Mouse (Mus musculus) bone marrow macrophage, adult 2 months (primary cell): ENCODE measurements around the gene Isoc2a. TPM values are rescaled to one million over a fixed set of nuclear protein-coding genes. Genes with fewer than 3 reads are reported as not detected.
"Not testable (repeated sequence)": the region's sequence is repeated elsewhere in the genome, so short reads cannot be mapped to it uniquely, and the experiment has no call there.

Source experiments
- H3K27ac ChIP-seq: 2 replicates; pipeline ENCODE4 v1.5.1; 2012; ENCODE audit warnings: low read depth, low read length; ENCODE audit not compliant: insufficient read depth
- H3K4me1 ChIP-seq: 2 replicates; pipeline ENCODE4 v1.6.1; 2012; ENCODE audit warnings: low read length; ENCODE audit not compliant: control insufficient read depth, insufficient read depth
- H3K4me3 ChIP-seq: 2 replicates; pipeline ENCODE4 v1.5.1; 2012; ENCODE audit warnings: mild to moderate bottlenecking, low read length, moderate library complexity; ENCODE audit not compliant: insufficient read depth
- CTCF ChIP-seq: IDR thresholded peaks from 2 replicates; pipeline ENCODE4 v1.5.1; 2012; ENCODE audit warnings: low read depth, mild to moderate bottlenecking, low read length, moderate library complexity
- POLR2A ChIP-seq: IDR thresholded peaks from 2 replicates; pipeline ENCODE4 v1.6.1; 2012; ENCODE audit warnings: mild to moderate bottlenecking, low read depth, low read length, borderline replicate concordance
- polyA plus RNA-seq: library from polyadenylated mRNA; stranded (reverse); fragments of >200 nt; gene quantifications from 2 replicates; pipeline ENCODE4 v1.2.4, GENCODE M21; 2012; ENCODE audit not compliant: missing spikeins, insufficient read depth, insufficient read length

Gene Isoc2a
- polyA plus RNA-seq, 1 experiment, result 15.5 TPM

DNA sequence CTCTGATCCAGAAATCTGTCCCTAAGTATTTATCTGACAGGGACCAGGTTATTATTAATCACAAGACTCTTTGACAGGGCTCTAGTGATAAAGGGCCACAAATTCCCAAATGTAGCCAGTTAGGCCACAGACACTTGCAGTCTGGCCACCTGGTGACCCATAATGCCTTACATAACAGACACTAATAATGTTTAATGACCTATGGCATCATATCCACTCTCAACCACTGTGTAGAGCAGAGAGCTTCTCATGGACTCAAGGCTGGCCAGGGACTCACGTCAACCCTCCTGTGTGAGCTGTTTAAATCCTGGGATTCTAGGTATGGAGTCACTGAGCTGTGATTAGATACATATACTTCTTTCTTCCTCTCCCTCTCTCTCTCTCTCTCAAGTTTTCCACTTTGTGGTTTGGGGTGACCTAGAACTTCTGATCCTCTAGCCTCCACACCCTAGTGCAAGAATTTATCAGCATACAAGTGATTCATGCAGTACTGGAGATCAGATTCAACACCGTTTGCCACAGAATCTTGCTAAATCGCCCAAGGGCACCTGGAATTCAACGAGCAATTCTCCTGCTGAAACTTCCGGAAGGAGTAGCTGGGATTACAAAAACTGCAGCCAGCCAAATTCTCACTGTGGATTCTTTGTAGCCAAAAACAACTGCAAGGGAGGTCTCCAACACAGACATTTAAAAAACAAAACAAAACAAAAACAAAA lies 12.7 kb upstream of the Isoc2a start:
- peaks cover 16% of the 10 kb centered on the region for H3K4me1 ChIP-seq
- TF ChIP-seq CTCF (no peak), POLR2A (no peak)
- H3K27ac ChIP-seq, result no peak overlapping the region
- no peak overlapping the region for H3K4me3 ChIP-seq

DNA sequence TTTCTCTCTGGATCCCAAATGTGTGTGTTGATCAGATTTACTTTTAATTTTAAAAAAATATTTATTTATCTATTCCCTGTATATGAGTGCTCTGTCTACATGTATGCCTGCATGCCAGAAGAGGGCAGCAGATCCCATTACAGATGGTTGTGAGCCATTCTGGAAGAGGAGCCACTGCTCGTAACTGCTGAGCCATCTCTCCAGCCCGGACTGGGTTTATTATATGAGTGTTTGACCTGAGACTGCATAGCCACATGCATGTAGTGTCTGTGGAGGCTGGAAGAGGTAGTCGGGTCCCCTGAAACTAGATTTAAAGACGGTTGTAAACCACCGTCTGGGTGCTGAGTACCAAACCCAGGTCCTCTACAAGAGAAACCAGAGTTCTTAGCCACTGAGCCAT lies 11.9 kb upstream of the Isoc2a start:
- Histone ChIP-seq H3K4me1 (peaks cover 16% of the 10 kb centered on the region), H3K27ac (peak overlapping the region; percentile 49; the same call in 1 of the 2 replicates), H3K4me3 (peak overlapping the region; percentile 78; the same call in 1 of the 2 replicates)
- TF ChIP-seq POLR2A, result no peak
- peak; percentile 23; the same call in 1 of the 2 replicates for TF ChIP-seq CTCF

GRCm38 (mm10) chr7:4865579-4866493 lies 11.1 kb upstream of the Isoc2a start:
- H3K27ac ChIP-seq, result peak overlapping the region; percentile 90
- peak overlapping the region; percentile 97 for H3K4me3 ChIP-seq
- peaks cover 16% of the 10 kb centered on the region for H3K4me1 ChIP-seq
- TF ChIP-seq CTCF (no peak), POLR2A (peak; percentile 87)

- peak overlapping the region; percentile 97 for H3K4me3 ChIP-seq
- peaks cover 16% of the 10 kb centered on the region for H3K4me1 ChIP-seq
- no peak for TF ChIP-seq POLR2A
- no peak for TF ChIP-seq CTCF
- H3K27ac ChIP-seq, result peak overlapping the region; percentile 90
Measured at GRCm38 (mm10) chr7:4866631-4867180, 10.2 kb upstream of the Isoc2a start.

DNA sequence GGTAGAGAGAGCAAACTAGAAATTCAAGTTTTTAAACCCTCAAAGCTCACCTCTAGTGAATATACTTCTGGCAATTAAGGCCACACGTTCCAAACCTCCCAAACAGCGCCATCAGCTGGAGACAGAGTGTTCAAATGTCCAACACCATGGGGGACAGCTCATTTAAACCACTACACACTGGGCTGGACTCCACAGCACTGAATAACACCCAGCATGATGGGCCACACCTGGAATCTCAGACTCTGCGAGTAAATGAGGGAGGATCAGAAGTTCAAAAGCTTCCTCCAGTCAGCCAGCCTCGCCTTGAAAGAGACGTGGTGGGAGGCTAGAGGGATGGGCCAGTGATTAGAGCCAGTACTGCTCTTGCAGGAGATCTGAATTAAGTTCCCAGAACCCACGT lies 6.8 kb upstream of the Isoc2a start, which contains the start of gene Isoc2b:
TSS of gene Isoc2b (minus strand) at position 126 of the 400 bp plus-strand sequence.
- H3K4me1 ChIP-seq, result peaks cover 4% of the 10 kb centered on the region; the same call in 1 of the 2 replicates
- no peak within 1 kb of the TSS for H3K4me3 ChIP-seq
- TF ChIP-seq CTCF (no peak), POLR2A (no peak)
- no peak within 1 kb of the TSS for H3K27ac ChIP-seq

DNA sequence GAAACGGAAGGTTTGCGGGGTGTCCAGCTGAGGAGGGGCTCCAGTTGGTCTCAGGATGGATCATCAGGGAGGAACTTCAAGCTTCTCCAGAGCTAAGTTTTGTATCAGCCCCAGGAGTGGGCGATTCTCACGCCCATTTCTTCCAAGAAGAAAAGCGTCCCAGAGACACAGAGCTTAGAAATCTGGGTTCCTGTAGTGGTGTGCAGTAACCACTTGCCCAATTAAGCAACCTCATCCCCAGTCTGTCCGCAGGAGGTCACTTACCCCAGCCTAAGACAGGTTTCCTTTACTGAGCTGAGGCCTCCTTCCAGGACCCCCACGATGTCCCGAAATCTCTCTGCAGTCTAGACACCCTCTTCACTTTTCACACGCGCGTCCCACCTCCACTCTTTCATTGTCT lies 273 bp downstream of the Isoc2a start:
- peak overlapping the region; percentile 71 for H3K4me3 ChIP-seq
- TF ChIP-seq POLR2A (no peak), CTCF (no peak)
- H3K27ac ChIP-seq, result peak overlapping the region; percentile 11; the same call in 1 of the 2 replicates

DNA sequence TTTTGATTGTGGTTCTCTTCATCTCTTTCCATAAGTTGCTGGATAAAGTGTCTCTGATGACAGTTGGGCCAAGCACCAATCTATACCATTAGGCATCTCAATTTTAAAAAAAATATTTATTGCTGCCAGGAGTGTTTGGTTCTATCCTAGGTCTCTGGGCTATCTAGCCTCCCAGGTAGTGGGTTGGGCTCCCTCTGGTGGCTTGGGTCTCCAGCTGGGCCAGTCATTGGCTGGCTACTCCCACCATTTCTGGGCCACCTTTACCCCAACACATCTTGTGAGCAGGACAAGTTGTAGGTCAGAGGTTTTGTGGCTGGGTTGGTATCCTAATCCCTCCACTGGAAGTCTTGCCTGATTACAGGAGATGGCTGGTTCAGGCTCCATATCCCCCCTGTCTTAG lies 1.2 kb downstream of the Isoc2a start:
- Histone ChIP-seq H3K4me3 (no peak overlapping the region), H3K27ac (no peak overlapping the region), H3K4me1 (peaks cover 7% of the 10 kb centered on the region)
- TF ChIP-seq CTCF (peak; percentile 16; the same call in 1 of the 2 replicates), POLR2A (no peak)

More for the DNA sequence above, 273 bp downstream of the Isoc2a start:
- H3K4me1 ChIP-seq, result peaks cover 7% of the 10 kb centered on the region

DNA sequence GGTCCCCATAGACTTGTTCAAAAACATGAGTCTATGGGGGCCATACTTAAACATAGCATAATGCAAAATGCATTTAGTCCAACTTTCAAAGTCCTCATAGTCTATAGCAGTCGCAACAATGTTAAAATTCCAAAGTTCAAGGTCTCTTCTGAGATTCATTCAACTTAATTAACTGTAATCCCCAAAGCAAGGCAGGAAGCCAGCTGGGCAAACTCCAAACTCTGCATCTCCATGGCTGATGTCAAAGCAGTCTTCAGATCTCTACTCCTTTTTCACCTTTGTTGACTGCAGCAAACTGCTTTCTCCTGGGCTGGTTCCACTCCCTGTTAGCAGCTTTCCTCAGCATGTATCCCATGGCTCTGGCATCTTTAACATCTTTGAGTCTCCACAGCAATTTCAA lies 2.1 kb downstream of the Isoc2a start:
- not testable (repeated sequence) for H3K4me3 ChIP-seq, H3K4me1 ChIP-seq, H3K27ac ChIP-seq

- no peak for TF ChIP-seq POLR2A
- TF ChIP-seq CTCF, result no peak
- H3K4me3 ChIP-seq, result no peak overlapping the region
Measured at GRCm38 (mm10) chr7:4886680-4887079, 9.7 kb downstream of the Isoc2a start.

More at GRCm38 (mm10) chr7:4886680-4887079, 9.7 kb downstream of the Isoc2a start:
- no peak overlapping the region for H3K27ac ChIP-seq
- no peaks in the 10 kb centered on the region for H3K4me1 ChIP-seq
